In the genomic region with DNA sequence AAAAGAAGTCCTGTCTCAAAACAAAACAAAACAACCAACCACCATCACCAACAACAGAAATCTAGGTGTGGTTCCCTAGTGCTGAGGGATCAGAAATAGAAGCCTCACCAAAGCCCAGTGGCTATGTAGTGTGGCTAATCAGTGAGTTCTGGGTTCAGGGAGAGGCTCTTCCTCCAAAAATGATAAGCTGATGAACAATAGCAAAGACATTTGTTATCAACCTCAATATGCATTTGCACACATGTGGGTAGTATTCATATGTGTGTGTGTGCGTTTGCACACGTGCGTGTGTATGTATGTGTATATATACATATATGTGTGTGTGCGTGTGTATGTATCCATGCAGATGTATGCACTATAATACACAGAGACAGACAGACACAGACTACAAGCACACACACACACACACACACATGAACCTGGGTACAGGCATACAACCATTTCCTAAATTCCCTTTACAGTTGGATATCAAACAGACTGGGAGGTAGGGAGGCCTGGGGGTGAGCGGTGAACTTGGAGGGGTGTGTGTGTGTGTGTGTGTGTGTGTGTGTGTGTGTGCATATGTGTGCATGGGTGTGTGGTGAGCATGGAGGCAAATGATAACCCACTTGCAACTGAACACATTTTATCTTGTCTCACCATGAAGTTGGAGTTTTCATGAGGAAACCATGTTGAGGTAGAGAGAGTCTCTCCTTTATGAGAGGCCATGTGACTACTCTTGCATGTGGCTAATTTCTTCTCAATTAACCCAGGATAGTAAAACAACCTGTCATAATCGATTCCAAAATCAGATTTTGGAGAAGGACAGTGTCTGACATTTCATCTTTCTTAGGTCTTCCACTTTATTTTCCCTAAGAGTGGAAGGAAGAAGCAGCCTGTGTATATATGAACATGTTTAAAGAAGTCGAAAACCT, we compare ENCODE assay signal across 1 mouse cellular context.
TF ChIP-seq lines count a peak whose summit lies in the region.

No protein-coding gene starts in this region.

TF ChIP-seq in MEL, 35 proteins besides CTCF, POLR2A, EP300 and RAD21 (continued from another document):
- TF ChIP-seq ETS1 (IDR thresholded peaks at IDR 0.05; ENCODE audit: low read depth, low read length) (peak; percentile 60; the same call in 1 of the 2 replicates), MXI1 (IDR thresholded peaks at IDR 0.05; ENCODE audit: low read depth, low read length) (peak; percentile 51; the same call in 1 of the 2 replicates), RCOR1 (IDR thresholded peaks at IDR 0.05; ENCODE audit: low read depth, low read length) (peak; percentile 61; the same call in 1 of the 2 replicates), MAZ (IDR thresholded peaks at IDR 0.05; ENCODE audit: low read depth, low read length) (peak; percentile 51; the same call in 1 of the 2 replicates), CHD1 (IDR thresholded peaks at IDR 0.05; ENCODE audit: low read depth, low read length) (no peak), USF1 (IDR thresholded peaks at IDR 0.05; ENCODE audit: low read depth, low read length) (peak; percentile 78), SIN3A (IDR thresholded peaks at IDR 0.05; ENCODE audit: low read length) (peak; percentile 55; the same call in 1 of the 2 replicates), MYB (IDR thresholded peaks at IDR 0.05; ENCODE audit: low read depth, low read length) (peak; percentile 72), CHD2 (IDR thresholded peaks at IDR 0.05; ENCODE audit: low read length) (no peak), E2F4 (IDR thresholded peaks at IDR 0.05; ENCODE audit: borderline replicate concordance, low read depth, low read length) (no peak), ELF1 (IDR thresholded peaks at IDR 0.05; ENCODE audit: low read depth, low read length) (no peak), KAT2A (conservative IDR thresholded peaks at IDR 0.05; ENCODE audit: low read depth, low read length) (no peak), TAL1 (IDR thresholded peaks at IDR 0.05; ENCODE audit: low read length) (peak; percentile 60), GATA1 (IDR thresholded peaks at IDR 0.05; ENCODE audit: low read depth, low read length) (peak; percentile 66), NELFE (IDR thresholded peaks at IDR 0.05; ENCODE audit: low read depth, low read length) (no peak), TCF12 (IDR thresholded peaks at IDR 0.05; ENCODE audit: low read depth, low read length) (peak; percentile 84), POLR2AphosphoS2 (IDR thresholded peaks at IDR 0.05; ENCODE audit: low read length) (no peak), ZMIZ1 (IDR thresholded peaks at IDR 0.05; ENCODE audit: low read depth, low read length) (no peak), MYC (IDR thresholded peaks at IDR 0.05; ENCODE audit: low read depth, low read length) (peak; percentile 66)
